Mouse (Mus musculus) gastrocnemius, postnatal 36 days (tissue): Measurements from ENCODE around the gene Tmem38b. TPM values are rescaled to one million over a fixed set of nuclear protein-coding genes. Genes with fewer than 3 reads are reported as not detected.

ENCODE experiments used
- DNase-seq, 2 experiments: peaks; one replicate each; pipeline ENCODE4 v3.0.0; 2022
- intact Hi-C: fragments of 180-260 bp; cut with DNase I; formaldehyde crosslinking; loops from one replicate; pipeline ENCODE4 v1.15.1; 2025
- total RNA-seq, 2 experiments: library from RNA; stranded (reverse); gene quantifications; 2 replicates each; pipeline ENCODE4 v1.2.3; 2021

Tmem38b gene
- total RNA-seq, 2 experiments from 2014 or later = 44.3 to 47.5 TPM

GRCm38 (mm10) chr4:53826641-53827248 lies 900 bp downstream of the Tmem38b start:
- no peak for DNase-seq
- intact Hi-C loops = no loop called here

DNA sequence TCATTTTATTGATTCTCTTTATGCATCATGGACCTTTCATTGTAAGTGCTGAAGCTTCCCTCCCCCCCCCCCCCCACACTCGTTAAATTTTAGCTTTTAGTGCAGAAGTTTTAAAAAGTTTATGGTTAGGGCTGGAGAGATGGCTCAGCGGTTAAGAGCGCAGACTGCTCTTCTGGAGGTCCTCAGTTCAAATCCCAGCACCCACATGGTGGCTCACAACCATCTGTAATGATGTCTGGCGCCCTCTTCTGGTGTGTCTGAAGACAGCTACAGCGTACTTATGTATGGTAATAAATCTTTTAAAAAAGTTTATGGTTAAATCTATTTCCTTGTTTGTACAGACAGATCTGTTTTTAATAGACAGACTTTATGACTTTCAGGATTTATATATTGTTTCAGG lies 2.0 kb downstream of the Tmem38b start:
- intact Hi-C loops = no loop called here

DNA sequence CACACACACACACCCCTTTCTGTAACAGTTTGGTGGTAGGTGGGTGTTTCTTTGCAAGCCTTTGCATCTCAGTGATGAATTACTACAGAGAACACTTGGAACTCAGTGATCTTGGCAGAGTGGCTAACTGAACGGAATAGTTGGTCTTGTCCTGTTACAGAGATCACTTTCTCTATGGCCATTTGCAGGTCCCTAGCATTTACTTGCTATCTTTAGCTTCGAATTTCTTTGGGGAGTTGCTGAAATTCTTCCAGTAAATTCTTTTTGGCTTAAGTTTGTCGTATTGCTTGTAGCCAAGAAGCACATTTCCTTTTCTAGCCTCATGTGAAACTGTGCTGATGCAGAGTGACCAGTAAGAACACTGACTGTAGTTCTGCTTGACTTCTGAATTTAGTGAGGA lies 3.1 kb downstream of the Tmem38b start:
- no peak for DNase-seq
- intact Hi-C loops = no loop called here

More for the DNA sequence above, 2.0 kb downstream of the Tmem38b start:
- DNase-seq = no peak

DNA sequence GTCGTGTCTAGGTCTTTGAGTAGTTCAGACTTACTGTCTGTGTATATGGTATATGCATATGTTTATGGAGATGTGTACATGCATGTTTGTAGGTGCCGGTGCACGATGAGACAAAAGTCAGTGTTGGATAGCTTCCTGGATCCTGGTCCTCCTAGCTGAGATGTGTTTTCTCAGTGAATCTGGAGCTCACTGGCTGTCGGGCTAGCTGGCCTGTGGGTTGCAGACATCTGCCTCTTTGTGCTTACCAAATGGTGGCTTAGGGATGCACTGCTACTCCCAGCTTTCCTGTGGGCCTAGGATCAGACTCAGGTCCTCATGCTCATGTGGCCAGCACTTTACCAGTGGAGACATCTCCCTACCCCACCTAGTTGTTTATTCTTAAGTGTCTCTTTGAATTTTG lies 4.2 kb downstream of the Tmem38b start:
- intact Hi-C loops = no loop called here
- DNase-seq = no peak

DNA sequence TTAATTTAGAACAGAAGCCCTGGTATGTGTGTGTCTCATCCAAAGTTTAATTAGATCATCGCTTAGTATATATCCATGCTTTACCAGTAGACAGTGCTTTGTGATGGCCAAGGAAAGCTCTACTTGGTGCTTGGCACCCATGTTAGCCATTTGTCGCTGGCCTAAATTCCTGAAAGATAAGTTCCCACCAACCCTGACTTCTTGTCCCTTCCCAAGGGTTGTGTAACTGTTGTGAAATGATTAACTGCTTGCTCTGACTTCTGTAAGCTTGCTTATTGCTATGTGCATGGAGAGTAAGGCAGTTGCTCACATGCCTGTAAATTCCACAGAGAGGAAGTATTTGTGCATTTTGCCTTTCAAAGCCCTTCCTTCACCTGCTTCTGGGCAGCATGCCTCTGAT lies 4.7 kb downstream of the Tmem38b start:
- intact Hi-C loops = no loop called here
- no peak for DNase-seq

DNA sequence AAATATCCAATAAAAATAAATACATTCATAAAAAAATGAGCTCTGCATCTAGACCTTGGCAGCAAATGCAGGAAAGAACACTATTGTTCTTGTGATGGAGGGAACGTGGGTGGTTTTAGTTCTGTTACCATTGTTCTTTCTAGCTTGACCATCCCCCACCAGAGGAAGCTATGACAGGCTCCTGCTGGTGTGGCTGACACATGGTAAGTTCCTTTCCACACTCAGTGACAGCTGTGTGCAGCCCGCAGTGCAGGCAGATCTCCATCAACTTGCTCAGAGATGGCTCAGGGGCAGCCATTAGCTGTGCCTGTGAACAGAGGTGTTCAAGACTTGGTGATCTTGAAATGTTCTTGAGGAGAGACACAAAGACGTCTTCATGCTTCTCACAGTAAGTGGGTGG lies 6.5 kb downstream of the Tmem38b start:
- DNase-seq = no peak
- intact Hi-C loops = no loop called here

DNA sequence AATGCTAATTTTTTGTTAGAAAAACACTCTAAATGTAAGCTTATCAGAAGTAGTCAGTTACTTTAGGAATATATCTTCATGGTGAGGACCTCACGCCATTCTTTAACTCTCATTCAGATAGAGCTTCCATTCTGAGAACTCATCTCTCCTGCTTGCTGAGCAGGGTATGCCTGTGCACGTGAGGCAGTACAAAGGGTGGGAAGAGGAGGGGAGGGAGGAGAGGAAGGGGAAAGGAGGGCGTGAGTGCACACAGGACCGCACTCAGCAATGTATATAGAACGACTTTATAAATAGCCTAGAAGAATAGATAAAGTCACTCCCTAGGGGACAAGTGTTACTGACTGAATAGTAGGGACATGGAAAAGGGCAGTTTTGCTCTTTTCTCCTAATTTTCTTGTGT lies 11.1 kb downstream of the Tmem38b start:
- DNase-seq = no peak
- intact Hi-C loops = no loop called here

- intact Hi-C loops = loop anchor here (5.0 kb wide), 1 partner anchor 58 kb away; no protein-coding TSS in a partner anchor
Measured at GRCm38 (mm10) chr4:53840158-53840870, 14.5 kb downstream of the Tmem38b start.

DNA sequence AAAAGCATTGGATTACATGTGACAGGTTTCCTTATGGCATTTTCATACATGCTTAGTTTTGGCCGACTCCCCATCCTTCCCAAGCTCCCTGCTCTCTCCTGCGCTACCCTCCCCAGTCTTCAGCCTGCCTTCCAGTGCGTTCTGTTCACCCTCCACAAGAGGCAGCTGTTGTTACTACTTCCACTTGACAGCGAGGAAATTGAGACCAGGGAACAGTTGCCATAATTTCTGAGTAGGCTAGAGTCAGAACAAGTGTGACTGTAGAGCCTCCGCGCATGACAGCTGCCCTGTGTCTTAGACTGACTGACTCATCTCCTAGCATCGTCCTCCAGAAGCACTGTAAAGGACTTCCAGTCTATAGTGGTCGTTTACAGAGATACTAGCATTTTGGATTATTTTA lies 17.7 kb downstream of the Tmem38b start:
- intact Hi-C loops = loop anchor here (5.0 kb wide), 1 partner anchor 61 kb away; no protein-coding TSS in a partner anchor
- DNase-seq = no peak

More at GRCm38 (mm10) chr4:53840158-53840870, 14.5 kb downstream of the Tmem38b start:
- DNase-seq = no peak

- DNase-seq = no peak
- intact Hi-C loops = loop anchor here (1.0 to 5.0 kb wide), 2 partner anchors 63 to 107 kb away; no protein-coding TSS in a partner anchor
Measured at GRCm38 (mm10) chr4:53844835-53845619, 19.2 kb downstream of the Tmem38b start.

GRCm38 (mm10) chr4:53845656-53846055 lies 19.8 kb downstream of the Tmem38b start:
- intact Hi-C loops = loop anchor here (1.0 kb wide), 1 partner anchor 107 kb away; no protein-coding TSS in a partner anchor
- no peak for DNase-seq

- no peak for DNase-seq
- intact Hi-C loops = no loop called here
Measured at GRCm38 (mm10) chr4:53846326-53846725, 20.5 kb downstream of the Tmem38b start.

GRCm38 (mm10) chr4:53847541-53847940 lies 21.7 kb downstream of the Tmem38b start:
- intact Hi-C loops = no loop called here
- DNase-seq = no peak

DNA sequence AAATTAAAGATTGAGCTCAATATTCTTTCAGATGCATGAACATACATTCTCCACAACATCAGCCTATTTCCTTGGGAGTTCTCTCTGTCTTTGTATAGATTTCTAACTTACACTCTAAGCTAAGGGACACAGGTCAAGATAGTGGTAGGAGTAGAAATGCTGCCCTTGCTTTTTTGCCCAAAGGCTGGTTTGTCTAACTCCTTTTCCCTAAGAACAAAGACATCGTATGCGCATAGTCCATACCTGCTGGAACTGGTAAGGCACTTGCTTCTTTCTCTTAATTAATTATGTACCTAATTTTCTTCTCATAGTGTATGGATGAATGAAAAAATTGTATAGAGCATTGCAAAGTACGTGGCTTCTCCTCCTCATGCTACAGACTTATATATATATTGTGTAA lies 22.5 kb downstream of the Tmem38b start:
- intact Hi-C loops = no loop called here
- no peak for DNase-seq

- DNase-seq = no peak
- intact Hi-C loops = no loop called here
Measured at GRCm38 (mm10) chr4:53848816-53849215, 23.0 kb downstream of the Tmem38b start.

DNA sequence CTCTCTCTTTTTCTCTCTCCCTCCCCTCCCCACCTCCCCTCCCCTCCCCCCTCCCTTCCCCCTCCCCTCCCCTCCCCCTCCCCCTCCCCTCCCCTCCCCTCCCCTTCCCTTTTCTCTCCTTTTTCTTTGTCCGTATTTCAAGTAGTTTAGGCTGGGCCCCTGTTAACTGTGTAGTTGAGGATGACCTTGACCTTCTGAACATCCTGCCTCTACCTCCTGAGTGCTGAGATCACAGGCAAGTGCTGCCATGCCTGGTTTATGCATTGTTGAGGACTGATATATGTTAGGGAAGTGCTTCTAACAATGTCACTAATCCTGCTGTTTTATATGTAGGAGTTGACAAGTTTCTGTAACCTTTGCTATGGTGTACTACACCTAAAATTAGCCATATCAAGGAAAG lies 24.0 kb downstream of the Tmem38b start:
- intact Hi-C loops = no loop called here
- DNase-seq = no peak

DNA sequence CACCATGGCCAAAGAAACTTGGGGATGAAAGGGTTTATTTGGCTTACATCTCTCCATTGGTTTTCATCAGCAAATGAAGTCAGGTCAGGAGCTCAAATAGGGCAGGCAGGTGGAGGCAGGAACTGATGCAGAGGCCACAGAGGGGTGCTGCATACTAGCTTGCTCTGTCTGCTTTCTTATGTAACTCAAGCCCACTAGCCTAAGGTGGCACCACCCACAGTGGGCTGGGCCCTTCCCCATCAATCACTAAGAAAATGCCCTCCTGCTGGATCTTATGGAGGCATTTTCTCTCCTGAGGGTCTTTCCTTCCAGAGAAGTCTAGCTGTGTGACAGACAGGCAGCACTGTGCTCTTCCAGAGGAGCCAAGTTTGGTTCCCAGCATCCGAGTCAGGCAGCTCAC lies 27.5 kb downstream of the Tmem38b start:
- intact Hi-C loops = no loop called here
- no peak for DNase-seq

DNA sequence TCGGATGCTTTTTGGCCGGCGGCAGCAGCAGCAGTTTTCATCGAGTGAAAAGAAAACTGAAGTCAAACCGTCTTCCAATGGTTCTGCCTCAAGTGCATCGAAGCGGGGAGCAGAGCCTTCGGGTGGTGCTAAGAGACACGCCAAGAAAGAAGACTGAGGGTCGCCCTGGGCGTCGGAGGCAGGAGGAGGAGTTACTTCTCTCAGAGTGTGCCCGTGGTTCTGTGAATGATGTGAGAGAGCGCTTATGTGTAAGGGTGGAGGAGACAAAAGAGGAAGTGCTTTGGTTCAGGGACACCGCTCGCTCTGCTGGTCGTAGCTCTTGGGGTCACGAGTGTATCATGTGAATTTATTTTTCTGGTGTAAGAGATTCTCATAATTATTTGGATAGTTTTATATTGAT lies 34.1 kb downstream of the Tmem38b start:
- intact Hi-C loops = no loop called here
- DNase-seq = no peak

- intact Hi-C loops = no loop called here
- no peak for DNase-seq
Measured at GRCm38 (mm10) chr4:53862101-53862500, 36.3 kb downstream of the Tmem38b start.

- intact Hi-C loops = no loop called here
Measured at GRCm38 (mm10) chr4:53864098-53864820, 38.4 kb downstream of the Tmem38b start.

GRCm38 (mm10) chr4:53866459-53866858 lies 40.6 kb downstream of the Tmem38b start:
- intact Hi-C loops = no loop called here
- DNase-seq = no peak

More at GRCm38 (mm10) chr4:53864098-53864820, 38.4 kb downstream of the Tmem38b start:
- no peak for DNase-seq
